Mouse (Mus musculus) thymus, postnatal 10 days (tissue): ENCODE data around the gene Gm8857.
"Not testable (repeated sequence)": the region's sequence is repeated elsewhere in the genome, so short reads cannot be mapped to it uniquely, and the experiment has no call there.

Source experiments
- DNase-seq, 2 experiments: peaks; one replicate each; pipeline ENCODE4 v3.0.0; 2021; ENCODE audit warnings: low spot score in 2 of 2

The Gm8857 gene

DNA sequence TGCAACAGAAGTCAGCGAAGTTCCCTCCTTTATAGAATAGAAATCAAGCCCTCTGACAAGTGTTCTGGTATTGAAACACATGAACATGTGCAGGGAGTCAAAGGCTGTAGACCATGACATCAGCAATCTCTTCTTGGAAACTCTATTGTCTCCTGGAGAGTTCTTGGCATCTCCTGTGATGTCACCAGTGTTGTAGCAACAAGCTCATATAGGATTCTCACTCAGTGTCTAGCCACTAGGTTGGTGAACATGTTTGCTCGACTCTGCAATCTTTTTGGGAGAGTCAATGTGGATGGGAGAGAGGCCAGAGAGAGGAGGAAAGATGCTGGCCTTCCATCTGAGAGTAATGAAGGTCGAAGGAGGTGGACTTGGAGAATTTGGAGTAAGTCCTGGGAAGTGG is at the start of gene Gm8857, which contains the start of gene Gm8871:
Gm8857 (plus strand) TSS at position 303 of the 400 bp plus-strand sequence.
Gm8871 (plus strand) TSS at position 301 of the 400 bp plus-strand sequence.
- not testable (repeated sequence) for DNase-seq

DNA sequence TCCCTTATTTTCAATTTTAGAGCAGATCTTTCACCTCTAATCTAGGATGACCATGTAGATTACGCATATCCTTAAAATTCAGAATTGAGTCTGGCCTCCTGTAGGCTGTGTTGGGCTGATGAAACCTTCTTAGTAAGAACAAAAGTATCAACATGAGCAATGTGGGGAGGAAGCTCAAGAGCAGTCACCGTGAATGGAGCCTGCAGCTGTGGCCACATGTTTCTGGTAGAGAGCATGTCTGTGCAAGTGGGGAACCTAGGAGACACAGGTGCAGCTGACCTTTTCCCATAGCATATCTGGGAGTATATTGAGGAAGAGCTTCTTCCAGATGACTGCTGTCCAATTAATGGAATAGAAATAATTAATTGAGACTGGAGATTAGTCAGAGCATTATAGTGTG is 5.9 kb downstream of the Gm8857 start:
- not testable (repeated sequence) for DNase-seq

- DNase-seq, result not testable (repeated sequence)
Observed at GRCm38 (mm10) chr5:10958057-10958456, 10.4 kb downstream of the Gm8857 start.
